Mouse (Mus musculus): ENCODE results near the gene Gstp2.

DNA sequence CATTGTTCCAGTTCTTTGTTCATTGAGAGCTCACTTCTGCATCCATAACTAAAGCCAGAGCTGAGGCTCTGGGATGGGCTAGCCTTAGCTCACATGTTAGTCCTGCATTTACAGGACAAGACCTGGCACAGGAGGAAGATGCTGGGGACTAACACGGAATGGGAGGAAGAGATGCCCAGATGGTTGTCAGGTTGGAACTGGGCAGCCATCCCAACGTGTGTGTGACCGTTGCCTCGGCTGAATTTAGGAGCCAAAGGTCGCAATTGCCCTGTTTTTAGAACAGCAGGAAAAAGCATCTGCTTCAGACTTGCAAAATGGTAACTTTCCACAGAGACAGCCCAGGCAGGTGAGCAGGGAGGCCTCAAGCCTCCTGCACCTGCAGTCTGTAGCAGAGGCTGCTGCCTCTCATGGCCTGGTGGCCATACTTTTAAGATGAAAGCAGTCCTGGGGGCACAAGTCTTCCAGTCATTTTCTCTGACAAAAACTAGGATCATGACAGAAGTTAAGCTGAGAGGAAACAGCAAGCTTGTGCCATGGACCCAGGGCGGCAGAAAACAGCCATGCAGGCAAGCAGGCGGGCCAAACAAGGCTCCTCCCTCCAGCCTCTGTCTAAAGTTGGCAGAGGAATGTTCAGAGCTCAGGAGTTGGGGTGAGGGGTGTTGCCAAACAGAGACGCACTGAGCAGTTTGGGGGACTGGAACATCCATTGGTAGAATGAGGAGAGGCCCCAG lies 9.6 kb upstream of the Gstp2 start:
- TF ChIP-seq CTCF (IDR thresholded peaks at IDR 0.05; ENCODE audit: extremely low read depth, insufficient read depth, low read length) (no peak), POLR2A (IDR thresholded peaks at IDR 0.05; ENCODE audit: extremely low read depth, insufficient read depth, low read length) (no peak)

All from cortical plate, adult 2 months (tissue).